Mouse (Mus musculus): ENCODE results near the gene Gm4559. TPM values are rescaled to one million over a fixed set of nuclear protein-coding genes. Genes with fewer than 3 reads are reported as not detected.
A peak's percentile ranks its signal among the peaks of the same experiment; 100 is the strongest.
"Not testable (repeated sequence)": the region's sequence is repeated elsewhere in the genome, so short reads cannot be mapped to it uniquely, and the experiment has no call there.

Gene Gm4559
- total RNA-seq (2017), result not detected in 3 replicates

- not testable (repeated sequence) for ATAC-seq (replicated peaks; ENCODE audit: insufficient number of reproducible peaks, low FRiP score, low TSS enrichment, poor library complexity, severe bottlenecking)
These were observed at the start of gene Gm4559 for GRCm38 (mm10) chr7:142274263-142274662. Gene Gm4559, minus strand, starts transcription at chr7:142274363.

DNA sequence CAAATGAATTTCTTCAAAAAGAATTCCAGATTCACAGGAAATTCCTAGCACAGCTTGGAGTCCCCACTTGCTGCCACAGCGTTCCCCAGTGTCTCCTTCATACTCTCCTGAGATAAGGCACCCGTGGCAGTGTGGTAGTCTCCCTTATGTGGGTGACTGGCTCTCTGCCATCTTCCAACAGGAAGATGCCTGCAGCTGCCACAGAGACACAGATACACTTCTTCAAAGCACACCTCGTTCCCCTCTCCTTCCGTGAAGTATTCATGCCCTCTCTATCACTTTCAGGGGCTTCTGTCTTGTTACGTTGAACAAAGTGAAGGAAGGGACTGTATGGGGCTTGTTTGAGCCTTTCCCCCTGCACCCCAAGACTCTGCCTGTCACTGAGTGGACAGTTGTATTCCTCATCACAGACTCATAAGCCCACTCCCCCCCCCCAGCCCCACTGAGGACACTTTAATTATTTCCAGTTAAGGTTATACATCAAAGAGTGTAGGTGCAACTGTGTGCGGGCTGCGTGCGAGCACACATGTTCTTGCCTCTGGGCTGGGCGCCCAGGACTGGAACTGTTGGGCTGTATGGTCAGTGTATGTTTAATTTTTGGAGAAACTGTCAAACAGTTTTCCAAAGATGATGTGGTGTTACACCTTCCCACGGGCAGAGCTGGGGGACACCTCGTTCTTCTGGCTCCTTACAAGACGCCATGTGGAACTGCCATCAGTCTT is 49.4 kb upstream of the Gm4559 start:
- no peak for ATAC-seq (replicated peaks; ENCODE audit: insufficient number of reproducible peaks, low FRiP score, low TSS enrichment, poor library complexity, severe bottlenecking)

GRCm38 (mm10) chr7:142322641-142323040 is 48.5 kb upstream of the Gm4559 start:
- no peak for ATAC-seq (replicated peaks; ENCODE audit: insufficient number of reproducible peaks, low FRiP score, low TSS enrichment, poor library complexity, severe bottlenecking)

DNA sequence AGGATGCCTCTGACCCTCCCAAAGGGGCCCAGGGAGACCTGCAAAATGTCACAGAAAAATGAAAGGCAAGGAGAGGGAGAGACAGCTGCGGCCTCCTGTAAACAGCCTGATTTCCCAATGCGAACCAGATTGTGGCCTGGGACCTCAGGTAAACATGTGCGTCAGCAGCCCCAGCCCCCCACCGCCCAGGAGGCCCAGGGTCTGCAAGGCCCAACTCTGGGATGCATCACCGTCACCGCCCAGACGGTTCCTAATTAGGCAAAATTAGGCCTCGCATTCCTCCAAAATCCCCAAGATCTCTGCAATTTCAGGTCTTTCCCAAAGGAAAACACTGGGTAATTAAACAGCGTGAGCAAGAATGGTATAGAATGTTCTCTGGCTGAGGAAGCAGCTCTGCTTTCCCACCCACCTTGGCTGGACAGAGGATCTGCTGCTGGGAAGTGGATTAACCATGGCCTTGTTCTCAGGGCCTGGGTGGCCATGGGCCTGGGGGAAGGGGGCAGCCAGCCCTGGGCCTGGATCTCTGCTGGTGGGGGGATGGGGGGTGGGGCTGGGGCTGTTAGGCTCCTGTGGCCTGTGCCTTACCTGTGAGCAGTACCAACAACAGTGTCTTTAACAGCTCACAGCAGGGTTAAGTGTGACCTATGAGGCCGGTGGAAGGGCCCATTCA is 47.6 kb upstream of the Gm4559 start:
- not testable (repeated sequence) for ATAC-seq (replicated peaks; ENCODE audit: insufficient number of reproducible peaks, low FRiP score, low TSS enrichment, poor library complexity, severe bottlenecking)

GRCm38 (mm10) chr7:142320906-142321305 is 46.7 kb upstream of the Gm4559 start:
- ATAC-seq (replicated peaks; ENCODE audit: insufficient number of reproducible peaks, low FRiP score, low TSS enrichment, poor library complexity, severe bottlenecking), result no peak

- no peak for ATAC-seq (replicated peaks; ENCODE audit: insufficient number of reproducible peaks, low FRiP score, low TSS enrichment, poor library complexity, severe bottlenecking)
These were observed 45.0 kb upstream of the Gm4559 start for GRCm38 (mm10) chr7:142319124-142319523.

DNA sequence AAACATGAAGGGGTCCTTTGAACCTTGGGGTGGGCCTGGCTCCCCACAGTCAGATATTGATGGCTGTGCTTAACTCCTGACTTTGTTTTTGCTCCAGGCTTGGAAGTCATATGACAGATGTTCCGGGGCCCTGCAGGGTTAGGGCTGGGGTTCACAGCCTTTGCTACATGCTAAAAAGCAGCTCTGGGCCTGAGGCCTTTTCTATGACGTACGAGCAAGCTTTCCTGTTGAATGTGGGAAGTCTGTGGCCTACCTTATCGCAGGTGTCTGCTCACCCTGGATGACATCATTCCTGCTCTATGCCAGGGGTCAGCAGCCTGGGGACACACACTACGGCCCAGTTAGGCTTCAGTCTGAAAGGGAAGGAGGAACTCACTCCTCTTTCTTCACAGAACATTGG is 43.1 kb upstream of the Gm4559 start:
- ATAC-seq (replicated peaks; ENCODE audit: insufficient number of reproducible peaks, low FRiP score, low TSS enrichment, poor library complexity, severe bottlenecking), result no peak

DNA sequence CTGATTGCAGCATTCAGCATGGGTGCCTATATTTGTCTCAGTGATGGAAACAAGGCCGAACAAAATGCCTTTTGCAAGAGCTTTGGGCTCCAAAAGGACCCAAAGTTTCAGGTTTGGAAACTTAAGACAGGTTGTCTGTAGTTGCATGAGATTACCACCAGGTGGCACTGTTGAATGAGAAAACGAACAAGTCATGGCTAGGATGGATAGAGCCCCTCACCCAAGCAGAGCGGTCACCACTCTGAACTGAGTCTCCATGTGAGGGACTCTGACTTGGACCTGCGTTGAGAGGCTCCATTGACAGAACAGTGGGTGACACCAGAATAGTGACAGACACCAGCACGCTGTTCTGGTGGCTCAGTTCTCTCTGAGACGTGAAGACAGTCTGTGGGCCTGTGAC is 42.4 kb upstream of the Gm4559 start:
- 0 out of 2 replicates have a peak, but pooled peaks have one; percentile 40 for ATAC-seq (replicated peaks; ENCODE audit: insufficient number of reproducible peaks, low FRiP score, low TSS enrichment, poor library complexity, severe bottlenecking)

DNA sequence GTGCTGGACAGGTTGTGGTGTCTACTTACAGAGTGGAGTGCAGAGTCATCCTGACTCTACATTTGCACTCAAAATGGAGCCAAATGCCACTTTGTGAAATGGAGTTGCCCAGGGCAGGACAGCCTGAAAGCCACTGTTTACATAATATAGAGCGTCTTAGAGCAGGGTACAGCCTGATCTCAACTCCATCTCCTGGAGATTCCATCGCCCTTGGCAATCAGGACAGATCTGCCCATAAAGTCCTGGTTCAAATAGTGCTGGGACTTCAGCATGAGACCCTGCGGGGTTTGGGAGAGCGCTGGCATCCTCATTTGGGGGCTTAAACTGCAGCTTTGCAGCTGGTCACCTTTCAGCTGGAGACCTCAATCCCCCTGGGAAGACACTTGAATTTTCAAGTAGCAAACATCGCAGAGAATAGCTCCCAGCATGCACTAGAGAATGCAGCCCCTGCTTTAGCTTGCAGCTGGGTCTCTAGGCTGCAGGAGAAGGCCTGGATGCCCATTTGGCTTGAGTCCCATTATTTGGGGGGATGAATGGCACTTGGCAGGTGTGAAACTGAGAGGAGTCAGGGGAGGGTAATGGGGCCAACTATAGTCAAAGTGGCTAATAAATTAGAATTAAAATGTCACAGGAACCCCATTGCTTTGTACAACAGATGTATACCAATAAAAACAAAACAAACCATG is 40.6 kb upstream of the Gm4559 start:
- no peak for ATAC-seq (replicated peaks; ENCODE audit: insufficient number of reproducible peaks, low FRiP score, low TSS enrichment, poor library complexity, severe bottlenecking)

GRCm38 (mm10) chr7:142303929-142304328 is 29.8 kb upstream of the Gm4559 start:
- not testable (repeated sequence) for ATAC-seq (replicated peaks; ENCODE audit: insufficient number of reproducible peaks, low FRiP score, low TSS enrichment, poor library complexity, severe bottlenecking)

- ATAC-seq (replicated peaks; ENCODE audit: insufficient number of reproducible peaks, low FRiP score, low TSS enrichment, poor library complexity, severe bottlenecking), result no peak
These were observed 29.1 kb upstream of the Gm4559 start, which contains the start of gene Krtap5-4 for GRCm38 (mm10) chr7:142303249-142303648. Gene Krtap5-4, plus strand, starts transcription at chr7:142303549.

GRCm38 (mm10) chr7:142297018-142297417 is 22.9 kb upstream of the Gm4559 start, which contains the start of gene Krtap5-1:
Gene Krtap5-1, minus strand, starts transcription at chr7:142297118.
- ATAC-seq (replicated peaks; ENCODE audit: insufficient number of reproducible peaks, low FRiP score, low TSS enrichment, poor library complexity, severe bottlenecking), result not testable (repeated sequence)

DNA sequence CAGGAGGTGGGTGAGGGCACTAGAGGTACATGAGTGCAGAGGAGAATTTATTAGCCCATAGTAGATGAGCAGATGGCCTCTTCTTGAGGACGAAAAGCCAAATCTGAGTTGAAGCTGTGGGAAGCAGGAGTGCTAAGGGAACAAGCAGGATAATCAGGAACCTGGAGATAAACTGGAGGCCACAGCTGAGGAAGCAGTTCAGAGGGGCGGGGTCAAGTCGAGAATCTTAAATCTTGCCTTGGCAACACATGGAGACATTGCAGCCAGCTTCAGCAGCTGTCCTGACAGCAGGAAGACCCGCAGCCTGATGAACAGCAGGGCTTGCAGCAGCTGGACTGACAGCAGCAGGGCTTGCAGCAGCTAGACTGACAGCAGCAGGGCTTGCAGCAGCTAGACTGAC is 21.9 kb upstream of the Gm4559 start:
- not testable (repeated sequence) for ATAC-seq (replicated peaks; ENCODE audit: insufficient number of reproducible peaks, low FRiP score, low TSS enrichment, poor library complexity, severe bottlenecking)

DNA sequence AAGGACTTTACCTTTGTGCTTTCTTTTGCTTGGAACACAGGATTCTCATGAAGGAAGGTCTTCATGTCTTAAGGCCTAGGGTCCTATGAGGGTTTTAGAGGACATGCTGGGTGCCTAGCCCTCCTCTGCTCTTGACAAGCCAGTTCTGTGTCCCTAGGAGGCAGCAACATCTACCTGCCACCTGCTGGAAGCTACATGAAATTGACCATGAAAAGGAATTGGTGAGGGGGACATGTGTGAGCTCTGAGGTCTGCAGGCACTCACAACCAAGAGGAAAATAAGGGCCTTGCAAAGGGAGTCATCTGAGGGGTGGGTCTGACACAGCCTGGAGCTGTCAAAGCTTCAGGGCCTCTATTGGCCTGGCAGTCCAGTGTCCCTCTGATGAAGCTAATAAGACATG is 21.3 kb upstream of the Gm4559 start:
- ATAC-seq (replicated peaks; ENCODE audit: insufficient number of reproducible peaks, low FRiP score, low TSS enrichment, poor library complexity, severe bottlenecking), result no peak

DNA sequence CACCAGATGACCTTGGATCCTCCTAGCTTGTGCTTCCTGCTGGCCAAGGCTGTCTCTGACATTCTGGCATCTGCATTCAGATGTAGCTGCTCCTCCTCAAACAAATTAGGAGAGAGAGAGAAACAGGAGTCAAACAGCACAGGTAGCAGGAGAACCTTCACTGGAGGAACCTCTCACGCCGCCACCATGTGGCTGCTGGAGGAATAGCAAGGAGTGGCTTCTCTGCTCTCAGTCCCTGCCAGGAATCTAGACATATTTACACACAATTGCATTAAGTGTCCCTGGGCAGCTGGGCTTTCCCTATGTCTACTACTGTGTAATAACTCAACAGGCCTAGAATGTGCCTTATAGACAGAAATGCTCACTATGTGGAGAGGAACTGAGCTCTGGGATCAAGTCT is 19.7 kb upstream of the Gm4559 start:
- peak; percentile 66; the same call in 1 of the 2 replicates for ATAC-seq (replicated peaks; ENCODE audit: insufficient number of reproducible peaks, low FRiP score, low TSS enrichment, poor library complexity, severe bottlenecking)

GRCm38 (mm10) chr7:142285910-142286612 is 11.9 kb upstream of the Gm4559 start:
- ATAC-seq (replicated peaks; ENCODE audit: insufficient number of reproducible peaks, low FRiP score, low TSS enrichment, poor library complexity, severe bottlenecking), result not testable (repeated sequence)

DNA sequence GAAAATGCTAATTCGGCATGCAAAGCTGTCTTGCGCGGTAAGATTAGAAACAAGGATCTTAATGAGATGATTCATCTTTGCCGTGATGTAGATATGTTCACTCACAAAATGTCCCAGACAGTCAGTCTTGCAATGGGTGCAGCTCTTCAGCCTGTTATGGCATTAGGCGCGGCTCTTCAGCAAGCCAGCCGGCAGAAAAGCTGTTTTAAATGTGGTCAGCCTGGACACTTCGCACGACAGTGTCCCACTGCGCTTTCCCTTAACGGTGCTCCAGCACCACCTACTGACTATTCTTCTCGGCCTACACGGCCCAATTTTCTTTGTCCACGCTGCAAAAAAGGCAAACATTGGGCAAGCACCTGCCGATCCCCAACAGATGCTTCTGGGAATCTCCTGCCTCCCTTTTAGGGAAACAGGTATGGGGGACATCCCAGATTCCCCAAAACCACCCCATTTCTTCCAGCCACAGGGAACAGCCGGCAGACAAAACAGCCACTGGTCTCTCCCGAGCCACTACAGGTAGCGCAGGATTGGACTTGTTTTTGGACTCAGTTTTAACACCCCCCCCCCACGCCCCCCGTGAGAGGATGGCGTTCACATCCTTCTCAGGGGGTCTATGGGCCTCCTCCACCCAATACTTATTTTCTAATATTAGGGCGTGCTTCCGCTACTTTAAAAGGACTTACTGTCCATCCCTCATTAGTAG is 11.1 kb upstream of the Gm4559 start:
- no peak for ATAC-seq (replicated peaks; ENCODE audit: insufficient number of reproducible peaks, low FRiP score, low TSS enrichment, poor library complexity, severe bottlenecking)

DNA sequence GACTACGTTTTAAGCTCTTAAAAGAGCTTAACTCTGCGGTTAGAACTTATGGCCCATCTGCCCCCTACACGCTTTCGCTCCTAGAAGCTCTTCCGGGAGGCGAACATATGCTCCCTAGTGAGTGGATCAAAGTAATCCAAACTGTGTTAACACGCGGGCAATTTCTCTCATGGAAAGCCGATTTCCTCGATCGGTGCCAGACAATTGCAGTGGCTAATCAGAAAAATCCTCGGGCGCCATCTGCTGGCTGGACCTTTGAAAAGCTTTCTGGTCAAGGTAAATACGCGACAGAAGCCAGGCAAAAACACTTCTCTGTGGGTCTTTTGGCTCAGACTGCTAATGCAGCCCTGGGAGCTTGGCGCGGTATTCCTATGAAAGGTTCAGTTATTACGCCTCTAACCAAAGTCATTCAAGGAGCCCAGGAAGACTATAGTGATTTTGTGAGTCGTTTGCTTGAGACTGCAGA is 10.5 kb upstream of the Gm4559 start:
- ATAC-seq (replicated peaks; ENCODE audit: insufficient number of reproducible peaks, low FRiP score, low TSS enrichment, poor library complexity, severe bottlenecking), result peak; percentile 55; the same call in 1 of the 2 replicates

Measured in monocyte, adult 5-6 weeks (primary cell).